Mouse (Mus musculus): ENCODE data around the gene Lin28a. TPM values are rescaled to one million over a fixed set of nuclear protein-coding genes. Genes with fewer than 3 reads are reported as not detected.

The Lin28a gene
- total and polyA plus RNA-seq, 3 experiments: not detected

GRCm38 (mm10) chr4:133958884-133959283, 59.8 kb downstream of the Lin28a start:
- WGBS: 93% methylated on average over 1 of the region's 1 CpGs
- TF ChIP-seq POLR2A (IDR thresholded peaks at IDR 0.05; ENCODE audit: insufficient read depth, low read depth, low read length) (no peak), EP300 (IDR thresholded peaks at IDR 0.05; ENCODE audit: insufficient read depth, low read depth, low read length) (no peak), CTCF (IDR thresholded peaks at IDR 0.05) (no peak)
- Histone ChIP-seq H3K4me1 (ENCODE audit: control insufficient read depth, insufficient read depth, low read length) (no peaks in the 10 kb centered on the region), H3K9ac (ENCODE audit: low read depth, low read length) (no peak overlapping the region), H3K4me3 (no peak overlapping the region), H3K36me3 (ENCODE audit: control insufficient read depth, insufficient read depth, low read length) (no peaks in the 10 kb centered on the region), H3K27ac (no peak overlapping the region), H3K79me2 (replicated peaks; ENCODE audit: control insufficient read depth, insufficient read depth, low read length) (no peaks in the 10 kb centered on the region), H3K27me3 (ENCODE audit: control insufficient read depth, insufficient read depth, low read length) (no peaks in the 10 kb centered on the region)
- DNase-seq: no peak
- intact Hi-C loops (cut with DNase I): no loop called here

GRCm38 (mm10) chr4:133956358-133956757, 62.3 kb downstream of the Lin28a start:
- intact Hi-C loops (cut with DNase I): no loop called here
- H3K27me3 ChIP-seq (ENCODE audit: control insufficient read depth, insufficient read depth, low read length): no peaks in the 10 kb centered on the region
- no peak overlapping the region for H3K4me3 ChIP-seq
- no peak overlapping the region for H3K27ac ChIP-seq
- DNase-seq: no peak
- 71% methylated on average over 4 of the region's 4 CpGs for WGBS
- H3K79me2 ChIP-seq (replicated peaks; ENCODE audit: control insufficient read depth, insufficient read depth, low read length): no peaks in the 10 kb centered on the region
- no peak overlapping the region for H3K9ac ChIP-seq (ENCODE audit: low read depth, low read length)
- H3K4me1 ChIP-seq (ENCODE audit: control insufficient read depth, insufficient read depth, low read length): no peaks in the 10 kb centered on the region
- no peaks in the 10 kb centered on the region for H3K36me3 ChIP-seq (ENCODE audit: control insufficient read depth, insufficient read depth, low read length)
- no peak for TF ChIP-seq POLR2A (IDR thresholded peaks at IDR 0.05; ENCODE audit: insufficient read depth, low read depth, low read length)

Other genes starting within 250 kb of the Lin28a start
- 1 to 10 TPM; 4.4 to 4.8 TPM for gene Rps6ka1, start 131.0 kb downstream of the Lin28a start, total RNA-seq (2021)
- 5.9 and 7.1 TPM in 2 replicates for gene Rps6ka1, start 131.0 kb downstream of the Lin28a start, polyA plus RNA-seq (2012; rRNA removed)
- 100 to 1,000 TPM in 1 of 2 experiments, 10 to 100 TPM in 1; 92.3 to 109 TPM for gene Hmgn2, start 50.2 kb downstream of the Lin28a start, total RNA-seq (2021)
- gene Hmgn2, start 50.2 kb downstream of the Lin28a start, polyA plus RNA-seq (2012; rRNA removed): 23.1 and 59.6 TPM in 2 replicates
- 10 to 100 TPM; 28.3 to 28.8 TPM for gene Dhdds, start 17.9 kb downstream of the Lin28a start, total RNA-seq (2021)
- gene Dhdds, start 17.9 kb downstream of the Lin28a start, polyA plus RNA-seq (2012; rRNA removed): 21.6 and 34.2 TPM in 2 replicates
- gene Zfp683, start 35.0 kb upstream of the Lin28a start, total RNA-seq (2021): not detected
- gene Zfp683, start 35.0 kb upstream of the Lin28a start, polyA plus RNA-seq (2012; rRNA removed): not detected in 2 replicates
- not detected for gene Crybg2, start 42.0 kb upstream of the Lin28a start, total RNA-seq (2021)
- gene Crybg2, start 42.0 kb upstream of the Lin28a start, polyA plus RNA-seq (2012; rRNA removed): 0.49 TPM in 1 of 2 replicates, not detected in the other
- gene Cd52, start 76.2 kb upstream of the Lin28a start, total RNA-seq (2021): 1 to 10 TPM; 4.1 to 5.8 TPM
- 9.0 and 19.2 TPM in 2 replicates for gene Cd52, start 76.2 kb upstream of the Lin28a start, polyA plus RNA-seq (2012; rRNA removed)
- gene Ubxn11, start 83.7 kb upstream of the Lin28a start, total RNA-seq (2021): 1 to 10 TPM; 1.6 to 2.1 TPM
- gene Ubxn11, start 83.7 kb upstream of the Lin28a start, polyA plus RNA-seq (2012; rRNA removed): 3.3 and 6.9 TPM in 2 replicates
- gene Sh3bgrl3, start 109.9 kb upstream of the Lin28a start, total RNA-seq (2021): 10 to 100 TPM; 34.3 to 45.7 TPM
- 98.9 and 139 TPM in 2 replicates for gene Sh3bgrl3, start 109.9 kb upstream of the Lin28a start, polyA plus RNA-seq (2012; rRNA removed)
- 10 to 100 TPM; 54.4 to 63.2 TPM for gene Cep85, start 168.3 kb upstream of the Lin28a start, total RNA-seq (2021)
- 52.2 and 73.7 TPM in 2 replicates for gene Cep85, start 168.3 kb upstream of the Lin28a start, polyA plus RNA-seq (2012; rRNA removed)
- gene Gm7534, start 184.2 kb upstream of the Lin28a start, total RNA-seq (2021): not detected
- gene Gm7534, start 184.2 kb upstream of the Lin28a start, polyA plus RNA-seq (2012; rRNA removed): not detected in 2 replicates
- gene Catsper4, start 208.5 kb upstream of the Lin28a start, total RNA-seq (2021): not detected
- gene Catsper4, start 208.5 kb upstream of the Lin28a start, polyA plus RNA-seq (2012; rRNA removed): not detected in 2 replicates
- gene Cnksr1, start 219.6 kb upstream of the Lin28a start, total RNA-seq (2021): 1 to 10 TPM; 4.1 to 6.7 TPM
- gene Cnksr1, start 219.6 kb upstream of the Lin28a start, polyA plus RNA-seq (2012; rRNA removed): 3.3 and 4.4 TPM in 2 replicates
- gene E130218I03Rik, start 224.8 kb upstream of the Lin28a start, total RNA-seq (2021): not detected
- gene E130218I03Rik, start 224.8 kb upstream of the Lin28a start, polyA plus RNA-seq (2012; rRNA removed): not detected in 2 replicates
- 1 to 10 TPM; 3.3 to 4.3 TPM for gene Zfp593, start 226.8 kb upstream of the Lin28a start, total RNA-seq (2021)
- 2.8 and 2.9 TPM in 2 replicates for gene Zfp593, start 226.8 kb upstream of the Lin28a start, polyA plus RNA-seq (2012; rRNA removed)
- not detected for gene Gm30191, start 228.1 kb upstream of the Lin28a start, total RNA-seq (2021)
- not detected in 2 replicates for gene Gm30191, start 228.1 kb upstream of the Lin28a start, polyA plus RNA-seq (2012; rRNA removed)
- 1 to 10 TPM; 5.2 to 5.7 TPM for gene Grrp1, start 235.3 kb upstream of the Lin28a start, total RNA-seq (2021)
- gene Grrp1, start 235.3 kb upstream of the Lin28a start, polyA plus RNA-seq (2012; rRNA removed): 10.0 and 11.0 TPM in 2 replicates